Mouse (Mus musculus): ENCODE measurements at regions not wholly inside any gene's neighbourhood (a gene's known extent, or its start where the extent isn't known, plus 50 kb on each side); places are given as distances from the start of the nearest gene placed in this dataset.
A peak's percentile ranks its signal among the peaks of the same experiment; 100 is the strongest.

DNA sequence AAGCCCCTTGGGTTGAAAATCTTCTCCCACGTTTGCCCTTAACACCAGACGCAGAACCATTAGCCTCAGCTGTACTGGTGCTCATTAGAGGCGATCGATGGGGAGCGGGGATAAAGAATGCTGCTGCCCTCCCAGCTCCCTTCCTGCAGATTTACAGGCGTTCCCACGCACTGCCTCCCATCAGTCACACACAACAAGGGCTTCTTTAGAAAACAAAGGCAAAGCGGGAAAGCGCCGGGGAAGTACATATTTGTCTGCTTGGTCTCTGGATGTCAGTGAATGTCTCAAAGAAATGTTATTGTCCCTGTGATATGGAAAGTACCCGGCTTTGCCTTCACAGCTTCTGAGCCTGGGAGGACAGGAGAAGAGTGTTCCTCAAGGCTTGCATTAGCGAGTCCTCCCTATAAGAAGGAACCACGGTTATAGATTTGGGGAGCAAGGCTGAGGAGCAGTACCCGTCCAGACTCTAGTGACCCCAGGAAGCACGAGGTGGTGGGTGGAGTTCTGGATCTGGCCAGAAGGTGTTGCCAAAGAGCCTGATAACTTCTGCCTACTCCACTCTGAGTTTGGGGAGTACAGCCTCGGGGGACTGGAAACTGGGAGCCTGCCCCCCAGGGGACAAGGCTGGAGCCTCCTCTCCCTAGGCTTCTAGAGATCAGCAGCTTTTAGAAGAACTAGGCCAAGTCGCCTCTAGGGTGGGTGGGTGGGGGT lies 173.0 kb upstream of the Mki67 start:
- Histone ChIP-seq H3K4me2 (ENCODE audit: low read depth, low read length) (peak overlapping the region; percentile 0; the same call in 1 of the 2 replicates), H3K27me3 (ENCODE audit: control insufficient read depth, insufficient read depth, low read depth, low read length) (no peaks in the 10 kb centered on the region), H3K27ac (ENCODE audit: low read length) (no peak overlapping the region), H3K4me3 (ENCODE audit: low read length) (no peak overlapping the region), H3K4me1 (replicated peaks; ENCODE audit: control insufficient read depth, insufficient read depth, low read length) (no peaks in the 10 kb centered on the region), H3K9ac (ENCODE audit: low read length) (no peak overlapping the region), H3K36me3 (ENCODE audit: control insufficient read depth, insufficient read depth, low read length) (no peaks in the 10 kb centered on the region), H3K9me3 (ENCODE audit: control insufficient read depth, low read length) (no peaks in the 10 kb centered on the region)
- 12% methylated on average over 17 of the region's 17 CpGs for WGBS
- ATAC-seq (ENCODE audit: low read depth) = no peak

DNA sequence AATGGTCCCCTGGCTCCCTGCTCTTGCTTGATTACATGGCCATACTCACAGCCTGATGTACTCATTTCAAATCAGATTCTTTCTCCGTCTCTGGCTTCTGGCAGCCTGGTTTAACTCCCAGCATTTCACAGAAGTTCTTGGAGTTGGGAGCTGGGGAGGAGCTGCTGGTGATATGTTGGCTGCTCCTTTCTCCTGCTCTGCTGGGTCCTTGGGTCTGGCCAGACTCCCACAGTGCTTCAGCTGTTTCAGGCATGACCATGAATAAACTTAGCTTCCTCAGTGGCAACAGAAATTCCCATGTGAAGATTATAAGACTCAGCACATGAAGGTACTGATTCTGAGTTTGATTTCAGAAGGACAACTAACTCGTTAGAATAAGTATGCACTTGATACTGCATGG lies 182.7 kb upstream of the Mki67 start:
- Histone ChIP-seq H3K9me3 (ENCODE audit: control insufficient read depth, low read length) (no peaks in the 10 kb centered on the region), H3K27ac (ENCODE audit: low read length) (no peak overlapping the region), H3K4me1 (replicated peaks; ENCODE audit: control insufficient read depth, insufficient read depth, low read length) (peaks cover 15% of the 10 kb centered on the region; the same call in 1 of the 2 replicates), H3K4me2 (ENCODE audit: low read depth, low read length) (no peak overlapping the region), H3K9ac (ENCODE audit: low read length) (no peak overlapping the region), H3K4me3 (ENCODE audit: low read length) (no peak overlapping the region), H3K36me3 (ENCODE audit: control insufficient read depth, insufficient read depth, low read length) (no peaks in the 10 kb centered on the region), H3K27me3 (ENCODE audit: control insufficient read depth, insufficient read depth, low read depth, low read length) (no peaks in the 10 kb centered on the region)
- peak; percentile 64 for ATAC-seq (ENCODE audit: low read depth)
- 68% methylated on average over 2 of the region's 2 CpGs for WGBS

DNA sequence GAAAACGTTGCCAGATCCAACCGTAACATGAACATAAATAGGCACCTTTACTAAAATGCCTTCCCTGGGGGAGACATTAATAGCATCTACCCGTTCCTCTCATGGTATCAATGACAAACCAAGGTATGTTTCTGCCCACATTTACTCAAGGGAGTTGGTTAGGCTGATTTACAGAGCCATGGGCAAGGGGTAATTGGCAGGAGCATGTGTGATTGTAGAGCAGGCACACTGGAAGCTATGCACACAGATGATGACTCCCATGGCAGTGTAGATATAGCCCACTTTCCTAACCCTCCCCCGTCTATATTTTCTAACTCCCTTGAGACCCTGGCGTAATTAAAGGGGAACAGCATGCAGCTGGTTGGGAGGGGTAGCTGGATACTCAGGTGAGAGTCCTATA lies 183.6 kb upstream of the Mki67 start:
- 84% methylated on average over 5 of the region's 5 CpGs for WGBS

DNA sequence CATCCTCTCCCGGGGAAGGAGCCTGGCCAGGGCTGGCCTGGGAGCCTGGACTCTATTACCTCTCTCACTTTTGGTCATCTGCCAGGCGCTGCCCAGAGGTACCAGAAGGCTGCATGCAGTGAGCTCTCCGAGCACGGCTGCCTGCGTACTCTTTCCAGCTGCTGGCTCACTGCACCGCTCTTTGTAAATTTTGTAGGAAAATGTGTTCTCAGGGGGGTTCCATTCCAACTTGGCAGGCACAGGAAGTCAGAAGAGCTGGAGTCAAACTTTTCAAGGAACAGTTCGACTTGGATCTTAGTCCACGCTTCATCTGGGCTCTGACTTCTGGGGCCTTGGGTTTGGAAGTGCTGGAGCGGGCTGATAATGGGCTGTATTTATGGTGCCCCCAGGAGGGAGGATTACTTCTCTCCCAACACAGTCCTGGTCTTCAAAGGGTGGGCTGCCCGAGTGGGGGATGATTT lies 184.7 kb upstream of the Mki67 start:
- no peak overlapping the region for H3K4me2 ChIP-seq (ENCODE audit: low read depth, low read length)
- H3K27me3 ChIP-seq (ENCODE audit: control insufficient read depth, insufficient read depth, low read depth, low read length) = no peaks in the 10 kb centered on the region
- no peaks in the 10 kb centered on the region for H3K36me3 ChIP-seq (ENCODE audit: control insufficient read depth, insufficient read depth, low read length)
- no peaks in the 10 kb centered on the region for H3K9me3 ChIP-seq (ENCODE audit: control insufficient read depth, low read length)
- 35% methylated on average over 10 of the region's 10 CpGs for WGBS
- peaks cover 15% of the 10 kb centered on the region; the same call in 1 of the 2 replicates for H3K4me1 ChIP-seq (replicated peaks; ENCODE audit: control insufficient read depth, insufficient read depth, low read length)
- H3K27ac ChIP-seq (ENCODE audit: low read length) = peak overlapping the region; percentile 36; the same call in 1 of the 2 replicates
- no peak overlapping the region for H3K9ac ChIP-seq (ENCODE audit: low read length)
- H3K4me3 ChIP-seq (ENCODE audit: low read length) = no peak overlapping the region
- ATAC-seq (ENCODE audit: low read depth) = peak; percentile 61

More for the DNA sequence above, 183.6 kb upstream of the Mki67 start:
- Histone ChIP-seq H3K9ac (ENCODE audit: low read length) (no peak overlapping the region), H3K36me3 (ENCODE audit: control insufficient read depth, insufficient read depth, low read length) (no peaks in the 10 kb centered on the region), H3K4me3 (ENCODE audit: low read length) (no peak overlapping the region), H3K27ac (ENCODE audit: low read length) (no peak overlapping the region), H3K27me3 (ENCODE audit: control insufficient read depth, insufficient read depth, low read depth, low read length) (no peaks in the 10 kb centered on the region), H3K4me1 (replicated peaks; ENCODE audit: control insufficient read depth, insufficient read depth, low read length) (peaks cover 15% of the 10 kb centered on the region; the same call in 1 of the 2 replicates), H3K9me3 (ENCODE audit: control insufficient read depth, low read length) (no peaks in the 10 kb centered on the region), H3K4me2 (ENCODE audit: low read depth, low read length) (no peak overlapping the region)
- ATAC-seq (ENCODE audit: low read depth) = no peak

DNA sequence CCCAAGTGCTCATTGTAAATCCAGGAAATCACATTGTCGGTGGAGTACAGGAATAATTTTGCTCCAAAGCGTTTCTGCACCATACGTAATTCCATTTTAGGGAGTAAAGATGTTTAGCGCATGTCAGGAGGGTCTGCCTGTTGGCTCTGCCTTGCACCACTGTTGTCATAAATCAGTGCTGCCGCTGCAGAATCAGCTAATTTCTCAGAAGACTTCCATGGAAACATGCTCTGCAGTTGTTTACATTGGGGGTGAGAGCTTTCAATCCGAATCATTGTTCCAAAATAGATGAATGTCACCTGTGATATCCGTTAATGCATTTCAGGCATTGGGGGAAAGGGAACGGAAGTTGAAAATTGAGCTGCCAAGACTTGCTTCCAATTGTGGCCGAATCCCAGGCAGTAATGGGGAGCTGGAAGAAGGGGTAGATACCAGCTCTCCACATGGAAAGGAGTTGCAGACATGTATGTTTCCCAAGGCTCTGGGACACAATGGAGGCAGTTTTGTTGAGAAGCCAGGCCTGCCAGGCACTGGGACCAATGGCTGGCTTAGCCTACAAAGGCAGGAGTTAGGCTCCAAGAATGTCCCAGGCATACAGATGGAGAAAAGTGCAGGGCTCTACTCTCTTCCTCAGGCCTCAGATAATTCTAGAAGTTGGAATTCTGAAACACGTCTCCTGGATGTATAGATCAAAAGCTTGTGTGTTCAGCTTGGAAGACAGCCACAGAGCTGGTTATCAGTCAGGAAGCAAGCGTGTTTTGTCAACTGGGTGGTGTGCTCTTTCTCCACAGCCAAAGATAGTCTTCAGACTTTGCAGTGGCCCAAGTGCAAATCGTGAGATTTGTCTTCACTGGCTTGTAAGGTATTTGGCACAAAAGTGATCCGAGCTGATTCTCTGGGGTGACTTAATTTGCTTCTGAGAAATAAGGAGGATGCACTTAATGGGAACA lies 186.2 kb upstream of the Mki67 start:
- Histone ChIP-seq H3K9ac (ENCODE audit: low read length) (no peak overlapping the region), H3K27ac (ENCODE audit: low read length) (no peak overlapping the region), H3K4me3 (ENCODE audit: low read length) (no peak overlapping the region), H3K36me3 (ENCODE audit: control insufficient read depth, insufficient read depth, low read length) (no peaks in the 10 kb centered on the region), H3K4me2 (ENCODE audit: low read depth, low read length) (no peak overlapping the region), H3K27me3 (ENCODE audit: control insufficient read depth, insufficient read depth, low read depth, low read length) (no peaks in the 10 kb centered on the region), H3K9me3 (ENCODE audit: control insufficient read depth, low read length) (no peaks in the 10 kb centered on the region), H3K4me1 (replicated peaks; ENCODE audit: control insufficient read depth, insufficient read depth, low read length) (peaks cover 15% of the 10 kb centered on the region; the same call in 1 of the 2 replicates)
- 0 out of 2 replicates have a peak, but pooled peaks have one; percentile 20 for ATAC-seq (ENCODE audit: low read depth)
- 36% methylated on average over 13 of the region's 13 CpGs for WGBS

DNA sequence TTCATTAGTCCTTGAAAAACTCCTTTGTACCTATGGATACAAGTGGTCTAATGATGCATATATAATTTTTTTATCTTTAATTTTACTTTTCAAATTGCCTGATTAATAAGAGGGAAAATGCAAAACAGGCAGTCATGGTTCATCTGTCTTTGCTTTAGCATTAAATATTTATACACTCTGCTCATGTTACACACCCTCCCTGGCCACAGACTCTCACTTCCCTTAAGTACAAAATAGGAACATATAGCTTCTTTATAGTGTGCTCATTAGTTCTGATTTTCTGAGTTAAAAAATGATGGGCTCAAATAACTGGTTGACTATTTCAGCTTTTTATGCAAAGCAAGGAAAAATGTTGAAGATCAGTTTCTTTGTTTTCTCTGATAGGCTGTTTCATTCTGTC lies 195.2 kb upstream of the Mki67 start:
- no peak for ATAC-seq (ENCODE audit: low read depth)
- no peak overlapping the region for H3K4me2 ChIP-seq (ENCODE audit: low read depth, low read length)
- no peaks in the 10 kb centered on the region for H3K4me1 ChIP-seq (replicated peaks; ENCODE audit: control insufficient read depth, insufficient read depth, low read length)

DNA sequence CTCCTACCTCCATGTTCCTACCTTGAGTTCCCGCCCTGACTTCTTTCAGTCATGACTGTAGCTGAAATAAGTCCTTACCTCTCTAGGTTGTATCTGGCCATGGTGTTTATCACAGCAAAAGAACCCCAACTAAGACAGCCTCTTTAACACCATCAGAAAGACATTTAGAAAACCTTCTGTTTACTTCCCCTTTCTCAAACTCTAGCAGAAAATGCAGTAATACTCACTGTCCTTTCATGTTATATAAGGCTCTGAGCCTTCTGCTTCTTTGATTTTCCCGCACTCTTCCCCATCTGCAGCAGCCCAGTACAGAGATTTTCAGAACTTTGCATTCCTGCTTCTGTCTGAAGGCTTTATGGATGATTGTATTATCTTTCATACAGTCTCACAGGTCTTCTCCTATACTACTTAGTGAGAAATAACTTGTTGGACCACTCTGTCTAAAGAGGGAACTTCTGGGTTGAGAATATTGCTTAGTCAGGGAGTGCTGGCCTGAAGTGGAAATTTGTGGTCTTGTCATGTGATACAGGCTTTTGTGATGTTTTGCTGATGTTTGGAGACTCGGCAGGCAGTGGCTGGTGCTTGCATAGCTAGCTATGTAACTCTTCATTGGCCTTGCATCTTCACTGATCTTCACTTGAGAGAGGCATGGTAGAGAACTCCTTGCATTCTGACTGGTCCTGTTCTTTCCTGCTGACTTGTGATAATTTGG lies 197.9 kb upstream of the Mki67 start:
- no peaks in the 10 kb centered on the region for H3K9me3 ChIP-seq (ENCODE audit: control insufficient read depth, low read length)
- no peaks in the 10 kb centered on the region for H3K36me3 ChIP-seq (ENCODE audit: control insufficient read depth, insufficient read depth, low read length)
- H3K9ac ChIP-seq (ENCODE audit: low read length) = no peak overlapping the region
- no peak for ATAC-seq (ENCODE audit: low read depth)
- no peak overlapping the region for H3K4me2 ChIP-seq (ENCODE audit: low read depth, low read length)
- no peaks in the 10 kb centered on the region for H3K27me3 ChIP-seq (ENCODE audit: control insufficient read depth, insufficient read depth, low read depth, low read length)
- WGBS = 75% methylated on average over 3 of the region's 3 CpGs
- no peaks in the 10 kb centered on the region for H3K4me1 ChIP-seq (replicated peaks; ENCODE audit: control insufficient read depth, insufficient read depth, low read length)
- no peak overlapping the region for H3K27ac ChIP-seq (ENCODE audit: low read length)
- no peak overlapping the region for H3K4me3 ChIP-seq (ENCODE audit: low read length)

More for the DNA sequence above, 195.2 kb upstream of the Mki67 start:
- Histone ChIP-seq H3K9me3 (ENCODE audit: control insufficient read depth, low read length) (no peaks in the 10 kb centered on the region), H3K36me3 (ENCODE audit: control insufficient read depth, insufficient read depth, low read length) (no peaks in the 10 kb centered on the region), H3K27me3 (ENCODE audit: control insufficient read depth, insufficient read depth, low read depth, low read length) (no peaks in the 10 kb centered on the region), H3K4me3 (ENCODE audit: low read length) (no peak overlapping the region), H3K9ac (ENCODE audit: low read length) (no peak overlapping the region), H3K27ac (ENCODE audit: low read length) (no peak overlapping the region)

DNA sequence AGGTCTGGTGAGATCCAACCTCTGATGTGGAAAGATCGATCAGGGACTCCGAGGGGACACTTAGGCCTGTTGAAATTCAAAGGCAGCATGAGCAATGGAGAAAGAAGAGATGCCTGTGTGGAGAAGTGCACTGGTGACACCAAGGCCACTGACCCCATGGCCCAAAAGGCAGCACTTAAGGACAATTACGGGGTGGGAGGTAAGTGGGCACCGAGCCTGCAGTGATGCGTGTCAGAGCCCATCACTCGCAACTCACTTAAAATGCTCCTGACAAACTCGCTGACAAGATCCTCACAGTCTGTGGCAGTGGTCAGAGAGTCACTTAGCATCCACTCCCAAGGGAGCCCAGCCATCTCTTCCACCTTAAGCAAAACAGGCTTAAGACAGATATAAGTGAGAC lies 207.7 kb upstream of the Mki67 start:
- 66% methylated on average over 7 of the region's 7 CpGs for WGBS

DNA sequence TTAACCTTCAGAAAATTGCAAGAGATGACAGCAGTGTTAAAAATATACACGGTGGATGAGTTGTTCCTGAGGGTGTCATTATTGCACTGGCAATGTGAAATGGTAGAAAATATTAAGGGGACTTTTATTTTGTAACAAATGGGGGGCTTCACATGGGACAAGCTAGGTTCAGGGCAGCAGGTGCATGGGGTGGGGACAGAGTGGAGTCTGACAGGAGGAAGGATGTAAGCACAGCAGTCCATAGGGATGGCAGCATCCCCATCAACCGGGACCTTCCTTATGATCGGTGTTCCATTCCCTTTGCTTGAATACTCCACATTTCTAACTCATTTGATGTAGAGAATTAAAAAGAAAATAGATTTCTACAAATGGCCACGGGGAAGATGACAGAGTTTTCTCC lies 208.5 kb upstream of the Mki67 start:
- no peak overlapping the region for H3K9ac ChIP-seq (ENCODE audit: low read length)
- WGBS = 76% methylated on average over 4 of the region's 4 CpGs
- no peak overlapping the region for H3K4me3 ChIP-seq (ENCODE audit: low read length)
- ATAC-seq (ENCODE audit: low read depth) = no peak
- H3K4me2 ChIP-seq (ENCODE audit: low read depth, low read length) = no peak overlapping the region
- H3K27me3 ChIP-seq (ENCODE audit: control insufficient read depth, insufficient read depth, low read depth, low read length) = no peaks in the 10 kb centered on the region
- no peaks in the 10 kb centered on the region for H3K9me3 ChIP-seq (ENCODE audit: control insufficient read depth, low read length)
- no peak overlapping the region for H3K27ac ChIP-seq (ENCODE audit: low read length)
- no peaks in the 10 kb centered on the region for H3K4me1 ChIP-seq (replicated peaks; ENCODE audit: control insufficient read depth, insufficient read depth, low read length)
- H3K36me3 ChIP-seq (ENCODE audit: control insufficient read depth, insufficient read depth, low read length) = no peaks in the 10 kb centered on the region

More for the DNA sequence above, 207.7 kb upstream of the Mki67 start:
- H3K4me2 ChIP-seq (ENCODE audit: low read depth, low read length) = no peak overlapping the region
- no peaks in the 10 kb centered on the region for H3K4me1 ChIP-seq (replicated peaks; ENCODE audit: control insufficient read depth, insufficient read depth, low read length)
- no peaks in the 10 kb centered on the region for H3K36me3 ChIP-seq (ENCODE audit: control insufficient read depth, insufficient read depth, low read length)
- H3K9me3 ChIP-seq (ENCODE audit: control insufficient read depth, low read length) = no peaks in the 10 kb centered on the region
- no peaks in the 10 kb centered on the region for H3K27me3 ChIP-seq (ENCODE audit: control insufficient read depth, insufficient read depth, low read depth, low read length)
- H3K27ac ChIP-seq (ENCODE audit: low read length) = no peak overlapping the region
- ATAC-seq (ENCODE audit: low read depth) = no peak
- H3K4me3 ChIP-seq (ENCODE audit: low read length) = no peak overlapping the region
- no peak overlapping the region for H3K9ac ChIP-seq (ENCODE audit: low read length)
